Mouse (Mus musculus) liver, embryonic 11.5 days (tissue): ENCODE data around the gene Sec24b. TPM values are rescaled to one million over a fixed set of nuclear protein-coding genes. Genes with fewer than 3 reads are reported as not detected.

Experiments used
- ATAC-seq: fragments of 200-750 bp; cut with Nextera tagmentation; replicated peaks from 2 replicates; pipeline ENCODE4 v1.8.0; 2017; ENCODE audit warnings: moderate number of reproducible peaks, mild to moderate bottlenecking, moderate TSS enrichment, moderate library complexity; ENCODE audit not compliant: low FRiP score
- DNase-seq: peaks from one replicate; pipeline ENCODE4 v3.0.0-alpha.2; 2017; ENCODE audit warnings: low spot score
- H3K27ac ChIP-seq: fragments of 300-500 bp; sonication (generic); 2 replicates; pipeline ENCODE4 v1.5.1; 2014; ENCODE audit warnings: mild to moderate bottlenecking, low read depth, low read length, control low read depth
- H3K27me3 ChIP-seq: fragments of 300-500 bp; sonication (generic); replicated peaks from 2 replicates; pipeline ENCODE4 v1.6.1; 2014; ENCODE audit warnings: low read length, mixed read lengths; ENCODE audit not compliant: control insufficient read depth, insufficient read depth
- H3K36me3 ChIP-seq: fragments of 300-500 bp; sonication (generic); 2 replicates; pipeline ENCODE4 v1.6.1; 2014; ENCODE audit warnings: mild to moderate bottlenecking, low read length, moderate library complexity, mixed read lengths; ENCODE audit not compliant: control insufficient read depth, insufficient read depth
- H3K4me1 ChIP-seq: fragments of 300-500 bp; sonication (generic); replicated peaks from 2 replicates; pipeline ENCODE4 v1.6.1; 2014; ENCODE audit warnings: low read length, mixed read lengths; ENCODE audit not compliant: control insufficient read depth, insufficient read depth
- H3K4me2 ChIP-seq: fragments of 300-500 bp; sonication (generic); 2 replicates; pipeline ENCODE4 v1.6.1; 2014; ENCODE audit warnings: mild to moderate bottlenecking, control low read depth, moderate library complexity
- H3K4me3 ChIP-seq: fragments of 300-500 bp; sonication (generic); 2 replicates; pipeline ENCODE4 v1.5.1; 2014; ENCODE audit warnings: low read depth, low read length, control low read depth
- H3K9ac ChIP-seq: fragments of 300-500 bp; sonication (generic); 2 replicates; pipeline ENCODE4 v1.6.1; 2014; ENCODE audit warnings: low read depth, low read length, control low read depth
- H3K9me3 ChIP-seq: fragments of 300-500 bp; sonication (generic); 2 replicates; pipeline ENCODE4 v1.6.1; 2016; ENCODE audit warnings: low read length, inconsistent platforms, mixed read lengths; ENCODE audit not compliant: control insufficient read depth
- WGBS: fragments of 180-500 bp; shearing (Covaris S2); extraction: QIAGEN DNeasy Blood & Tissue Kit; methylation state at CpG from one replicate; pipeline ENCODE4 v1.1.7; 2014; 5-methylcytosine and 5-hydroxymethylcytosine counted together
- polyA plus RNA-seq: library from polyadenylated mRNA; unstranded; fragments of >200 nt; fragmentation: Nextera tagmentation; extraction: Ambion mirVana; gene quantifications from 2 replicates; pipeline ENCODE4 v1.2.1, GENCODE M21; 2014

Sec24b gene
- polyA plus RNA-seq: 26.7 and 28.4 TPM in 2 replicates

GRCm38 (mm10) chr3:130061281-130061680, at the start of gene Sec24b:
Gene Sec24b (minus strand): TSS chr3:130061553.
- WGBS: 21% methylated on average over 12 of the region's 12 CpGs
- H3K27ac ChIP-seq: peak within 1 kb of the TSS; percentile 94
- peak; percentile 53 for DNase-seq
- H3K4me1 ChIP-seq: peaks cover 22% of the 10 kb centered on the region
- no peaks in the 10 kb centered on the region for H3K36me3 ChIP-seq
- H3K4me2 ChIP-seq: peak within 1 kb of the TSS; percentile 88
- H3K27me3 ChIP-seq: 0 out of 2 replicates have a peak, but pooled peaks cover 2% of the 10 kb centered on the region
- H3K9me3 ChIP-seq: no peaks in the 10 kb centered on the region
- peak within 1 kb of the TSS; percentile 89 for H3K9ac ChIP-seq
- peak within 1 kb of the TSS; percentile 91 for H3K4me3 ChIP-seq
- peak; percentile 25; the same call in 1 of the 2 replicates for ATAC-seq

GRCm38 (mm10) chr3:130104471-130104870, 43.1 kb upstream of the Sec24b start:
- no peak overlapping the region for H3K4me2 ChIP-seq
- H3K36me3 ChIP-seq: no peaks in the 10 kb centered on the region
- H3K9ac ChIP-seq: no peak overlapping the region
- WGBS: 71% methylated on average over 9 of the region's 9 CpGs
- H3K9me3 ChIP-seq: no peaks in the 10 kb centered on the region
- no peaks in the 10 kb centered on the region for H3K27me3 ChIP-seq
- no peaks in the 10 kb centered on the region for H3K4me1 ChIP-seq
- DNase-seq (no peak), ATAC-seq (no peak)
- no peak overlapping the region for H3K4me3 ChIP-seq
- H3K27ac ChIP-seq: no peak overlapping the region

- no peak for DNase-seq
- Histone ChIP-seq H3K36me3 (no peaks in the 10 kb centered on the region), H3K27ac (no peak overlapping the region), H3K27me3 (no peaks in the 10 kb centered on the region), H3K4me1 (no peaks in the 10 kb centered on the region), H3K4me3 (no peak overlapping the region), H3K9ac (no peak overlapping the region), H3K9me3 (no peaks in the 10 kb centered on the region), H3K4me2 (no peak overlapping the region)
- 66% methylated on average over 8 of the region's 8 CpGs for WGBS
- ATAC-seq: no peak
These were observed 42.1 kb upstream of the Sec24b start for GRCm38 (mm10) chr3:130103486-130103885.

- 42% methylated on average over 5 of the region's 5 CpGs for WGBS
These were observed 33.9 kb upstream of the Sec24b start for GRCm38 (mm10) chr3:130095160-130095781.

GRCm38 (mm10) chr3:130094125-130094704, 32.9 kb upstream of the Sec24b start:
- no peaks in the 10 kb centered on the region for H3K36me3 ChIP-seq
- H3K9me3 ChIP-seq: no peaks in the 10 kb centered on the region
- no peak overlapping the region for H3K4me3 ChIP-seq
- H3K4me2 ChIP-seq: no peak overlapping the region
- DNase-seq (no peak), ATAC-seq (no peak)
- no peak overlapping the region for H3K9ac ChIP-seq
- WGBS: 68% methylated on average over 5 of the region's 5 CpGs
- H3K27me3 ChIP-seq: no peaks in the 10 kb centered on the region
- no peaks in the 10 kb centered on the region for H3K4me1 ChIP-seq
- no peak overlapping the region for H3K27ac ChIP-seq

More at GRCm38 (mm10) chr3:130095160-130095781, 33.9 kb upstream of the Sec24b start:
- H3K36me3 ChIP-seq: no peaks in the 10 kb centered on the region
- H3K27ac ChIP-seq: no peak overlapping the region
- H3K9ac ChIP-seq: no peak overlapping the region
- DNase-seq: no peak
- no peak for ATAC-seq
- no peak overlapping the region for H3K4me2 ChIP-seq
- no peak overlapping the region for H3K4me3 ChIP-seq
- no peaks in the 10 kb centered on the region for H3K27me3 ChIP-seq
- no peaks in the 10 kb centered on the region for H3K9me3 ChIP-seq
- H3K4me1 ChIP-seq: no peaks in the 10 kb centered on the region

GRCm38 (mm10) chr3:130090460-130090859, 29.1 kb upstream of the Sec24b start:
- H3K27me3 ChIP-seq: no peaks in the 10 kb centered on the region
- DNase-seq (no peak), ATAC-seq (no peak)
- H3K4me3 ChIP-seq: no peak overlapping the region
- no peak overlapping the region for H3K4me2 ChIP-seq
- H3K4me1 ChIP-seq: no peaks in the 10 kb centered on the region
- no peak overlapping the region for H3K27ac ChIP-seq
- H3K9ac ChIP-seq: no peak overlapping the region
- no peaks in the 10 kb centered on the region for H3K9me3 ChIP-seq
- no peaks in the 10 kb centered on the region for H3K36me3 ChIP-seq
- WGBS: 87% methylated on average over 9 of the region's 9 CpGs

GRCm38 (mm10) chr3:130088654-130089053, 27.3 kb upstream of the Sec24b start:
- no peaks in the 10 kb centered on the region for H3K36me3 ChIP-seq
- WGBS: 85% methylated on average over 9 of the region's 9 CpGs
- DNase-seq: no peak

GRCm38 (mm10) chr3:130087466-130087865, 26.1 kb upstream of the Sec24b start:
- WGBS: 79% methylated on average over 9 of the region's 9 CpGs
- Histone ChIP-seq H3K9me3 (no peaks in the 10 kb centered on the region), H3K9ac (no peak overlapping the region), H3K4me2 (no peak overlapping the region), H3K4me1 (no peaks in the 10 kb centered on the region), H3K27me3 (no peaks in the 10 kb centered on the region), H3K4me3 (no peak overlapping the region), H3K36me3 (no peaks in the 10 kb centered on the region), H3K27ac (no peak overlapping the region)
- no peak for ATAC-seq
- DNase-seq: no peak

More at GRCm38 (mm10) chr3:130088654-130089053, 27.3 kb upstream of the Sec24b start:
- Histone ChIP-seq H3K4me1 (no peaks in the 10 kb centered on the region), H3K9me3 (no peaks in the 10 kb centered on the region), H3K9ac (no peak overlapping the region), H3K4me3 (no peak overlapping the region), H3K27ac (no peak overlapping the region), H3K4me2 (no peak overlapping the region), H3K27me3 (no peaks in the 10 kb centered on the region)
- ATAC-seq: no peak
